Mouse (Mus musculus): Measurements from ENCODE around the gene Prkce. TPM values are rescaled to one million over a fixed set of nuclear protein-coding genes. Genes with fewer than 3 reads are reported as not detected.

Prkce gene
- polyA plus RNA-seq, 1 experiment, result 3.3 TPM

GRCm38 (mm10) chr17:86456512-86456911 lies 288.9 kb downstream of the Prkce start:
- no peaks in the 10 kb centered on the region for H3K27me3 ChIP-seq (ENCODE audit: control insufficient read depth, insufficient read depth, low read length)
- H3K36me3 ChIP-seq (ENCODE audit: control insufficient read depth, insufficient read depth, low read length), result no peaks in the 10 kb centered on the region
- WGBS, result 78% methylated on average over 6 of the region's 6 CpGs
- TF ChIP-seq POLR2A (IDR thresholded peaks at IDR 0.05; ENCODE audit: low read depth, low read length), result no peak
- no peak overlapping the region for H3K4me3 ChIP-seq (ENCODE audit: low read depth, low read length)
- H3K27ac ChIP-seq (ENCODE audit: insufficient read depth, low read depth, low read length), result no peak overlapping the region
- 0 out of 2 replicates have a peak, but pooled peaks cover 6% of the 10 kb centered on the region for H3K4me1 ChIP-seq (ENCODE audit: control insufficient read depth, insufficient read depth, insufficient read length, low read length)

GRCm38 (mm10) chr17:86458302-86458980 lies 290.9 kb downstream of the Prkce start:
- no peak for TF ChIP-seq POLR2A (IDR thresholded peaks at IDR 0.05; ENCODE audit: low read depth, low read length)
- H3K4me3 ChIP-seq (ENCODE audit: low read depth, low read length), result no peak overlapping the region
- no peak overlapping the region for H3K27ac ChIP-seq (ENCODE audit: insufficient read depth, low read depth, low read length)
- H3K4me1 ChIP-seq (ENCODE audit: control insufficient read depth, insufficient read depth, insufficient read length, low read length), result 0 out of 2 replicates have a peak, but pooled peaks cover 6% of the 10 kb centered on the region
- WGBS, result 57% methylated on average over 11 of the region's 11 CpGs
- no peaks in the 10 kb centered on the region for H3K27me3 ChIP-seq (ENCODE audit: control insufficient read depth, insufficient read depth, low read length)
- H3K36me3 ChIP-seq (ENCODE audit: control insufficient read depth, insufficient read depth, low read length), result no peaks in the 10 kb centered on the region

- Histone ChIP-seq H3K27ac (ENCODE audit: insufficient read depth, low read depth, low read length) (no peak overlapping the region), H3K4me3 (ENCODE audit: low read depth, low read length) (no peak overlapping the region), H3K4me1 (ENCODE audit: control insufficient read depth, insufficient read depth, insufficient read length, low read length) (peaks cover 9% of the 10 kb centered on the region; the same call in 1 of the 2 replicates), H3K36me3 (ENCODE audit: control insufficient read depth, insufficient read depth, low read length) (no peaks in the 10 kb centered on the region), H3K27me3 (ENCODE audit: control insufficient read depth, insufficient read depth, low read length) (no peaks in the 10 kb centered on the region)
- WGBS, result 81% methylated on average over 17 of the region's 17 CpGs
- TF ChIP-seq CTCF (IDR thresholded peaks at IDR 0.05; ENCODE audit: extremely low read depth, insufficient read length, insufficient replicate concordance, low read depth, low read length) (no peak), POLR2A (IDR thresholded peaks at IDR 0.05; ENCODE audit: low read depth, low read length) (no peak)
Observed at GRCm38 (mm10) chr17:86460645-86461430, 293.3 kb downstream of the Prkce start.

GRCm38 (mm10) chr17:86463369-86463768 lies 295.8 kb downstream of the Prkce start:
- no peaks in the 10 kb centered on the region for H3K36me3 ChIP-seq (ENCODE audit: control insufficient read depth, insufficient read depth, low read length)
- H3K4me1 ChIP-seq (ENCODE audit: control insufficient read depth, insufficient read depth, insufficient read length, low read length), result peaks cover 18% of the 10 kb centered on the region; the same call in 1 of the 2 replicates
- H3K4me3 ChIP-seq (ENCODE audit: low read depth, low read length), result no peak overlapping the region
- H3K27me3 ChIP-seq (ENCODE audit: control insufficient read depth, insufficient read depth, low read length), result no peaks in the 10 kb centered on the region
- TF ChIP-seq CTCF (IDR thresholded peaks at IDR 0.05; ENCODE audit: extremely low read depth, insufficient read length, insufficient replicate concordance, low read depth, low read length), result no peak
- 83% methylated on average over 3 of the region's 3 CpGs for WGBS
- H3K27ac ChIP-seq (ENCODE audit: insufficient read depth, low read depth, low read length), result no peak overlapping the region

GRCm38 (mm10) chr17:86464197-86464596 lies 296.6 kb downstream of the Prkce start:
- H3K4me1 ChIP-seq (ENCODE audit: control insufficient read depth, insufficient read depth, insufficient read length, low read length), result peaks cover 18% of the 10 kb centered on the region; the same call in 1 of the 2 replicates
- H3K27ac ChIP-seq (ENCODE audit: insufficient read depth, low read depth, low read length), result no peak overlapping the region
- H3K36me3 ChIP-seq (ENCODE audit: control insufficient read depth, insufficient read depth, low read length), result no peaks in the 10 kb centered on the region
- no peaks in the 10 kb centered on the region for H3K27me3 ChIP-seq (ENCODE audit: control insufficient read depth, insufficient read depth, low read length)
- TF ChIP-seq POLR2A (IDR thresholded peaks at IDR 0.05; ENCODE audit: low read depth, low read length) (no peak), CTCF (IDR thresholded peaks at IDR 0.05; ENCODE audit: extremely low read depth, insufficient read length, insufficient replicate concordance, low read depth, low read length) (no peak)
- 78% methylated on average over 8 of the region's 8 CpGs for whole genome bisulfite sequencing
- no peak overlapping the region for H3K4me3 ChIP-seq (ENCODE audit: low read depth, low read length)

GRCm38 (mm10) chr17:86464689-86465363 lies 297.2 kb downstream of the Prkce start:
- TF ChIP-seq POLR2A (IDR thresholded peaks at IDR 0.05; ENCODE audit: low read depth, low read length) (no peak), CTCF (IDR thresholded peaks at IDR 0.05; ENCODE audit: extremely low read depth, insufficient read length, insufficient replicate concordance, low read depth, low read length) (no peak)
- no peaks in the 10 kb centered on the region for H3K27me3 ChIP-seq (ENCODE audit: control insufficient read depth, insufficient read depth, low read length)
- H3K27ac ChIP-seq (ENCODE audit: insufficient read depth, low read depth, low read length), result no peak overlapping the region; the same call in 1 of the 2 replicates
- peaks cover 18% of the 10 kb centered on the region; the same call in 1 of the 2 replicates for H3K4me1 ChIP-seq (ENCODE audit: control insufficient read depth, insufficient read depth, insufficient read length, low read length)
- H3K36me3 ChIP-seq (ENCODE audit: control insufficient read depth, insufficient read depth, low read length), result no peaks in the 10 kb centered on the region
- H3K4me3 ChIP-seq (ENCODE audit: low read depth, low read length), result no peak overlapping the region
- WGBS, result 55% methylated on average over 16 of the region's 16 CpGs

GRCm38 (mm10) chr17:86465865-86466264 lies 298.3 kb downstream of the Prkce start:
- TF ChIP-seq CTCF (IDR thresholded peaks at IDR 0.05; ENCODE audit: extremely low read depth, insufficient read length, insufficient replicate concordance, low read depth, low read length) (no peak), POLR2A (IDR thresholded peaks at IDR 0.05; ENCODE audit: low read depth, low read length) (no peak)
- H3K27ac ChIP-seq (ENCODE audit: insufficient read depth, low read depth, low read length), result no peak overlapping the region
- peaks cover 18% of the 10 kb centered on the region; the same call in 1 of the 2 replicates for H3K4me1 ChIP-seq (ENCODE audit: control insufficient read depth, insufficient read depth, insufficient read length, low read length)
- H3K4me3 ChIP-seq (ENCODE audit: low read depth, low read length), result no peak overlapping the region
- H3K27me3 ChIP-seq (ENCODE audit: control insufficient read depth, insufficient read depth, low read length), result no peaks in the 10 kb centered on the region
- 64% methylated on average over 13 of the region's 13 CpGs for WGBS
- H3K36me3 ChIP-seq (ENCODE audit: control insufficient read depth, insufficient read depth, low read length), result no peaks in the 10 kb centered on the region

All from small intestine, adult 2 months (tissue).